Mouse (Mus musculus): ENCODE data around the gene Nup188.

Gene Nup188

DNA sequence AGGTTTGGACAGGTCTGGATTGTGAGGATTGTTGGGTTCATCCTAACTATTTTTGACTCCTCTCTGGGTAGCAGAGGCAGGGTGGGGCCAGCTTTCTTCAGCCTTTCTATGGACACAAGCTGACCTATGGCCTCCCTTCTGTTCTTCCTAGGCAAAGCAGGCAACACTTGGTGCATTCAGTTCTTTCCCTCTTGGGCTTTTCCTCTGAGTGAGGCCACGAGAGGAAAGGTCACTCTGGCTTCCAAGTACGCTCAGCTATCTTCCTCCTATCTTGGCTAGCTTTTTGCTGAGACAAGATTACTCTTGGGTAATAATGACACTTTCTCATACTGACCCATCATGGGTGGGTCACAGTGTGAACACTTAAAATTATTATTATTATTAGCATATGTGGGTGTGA lies 3.0 kb upstream of the Nup188 start:
- DNase-seq (ENCODE audit: extremely low spot score, low read depth, low spot score): no peak

DNA sequence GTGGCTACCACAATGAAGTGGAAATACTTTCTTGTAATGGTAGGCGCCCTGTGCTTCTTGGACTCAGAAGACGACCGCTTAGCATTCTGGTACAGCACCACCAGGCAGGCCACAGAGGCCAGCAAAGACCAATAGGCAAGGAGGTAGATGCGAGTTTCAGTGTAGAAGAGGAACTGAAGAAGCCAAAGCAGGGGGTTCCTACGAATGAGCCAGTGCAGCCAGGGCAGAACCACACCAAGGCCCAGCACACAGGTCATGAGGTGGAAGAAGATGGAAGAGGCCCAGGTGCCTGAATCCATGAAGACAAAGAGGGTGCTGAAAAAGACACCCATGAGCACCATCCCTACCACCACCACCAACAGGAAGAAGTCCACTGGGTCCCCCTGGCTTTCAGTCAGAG lies 1.2 kb upstream of the Nup188 start:
- DNase-seq (ENCODE audit: extremely low spot score, low read depth, low spot score): no peak

DNA sequence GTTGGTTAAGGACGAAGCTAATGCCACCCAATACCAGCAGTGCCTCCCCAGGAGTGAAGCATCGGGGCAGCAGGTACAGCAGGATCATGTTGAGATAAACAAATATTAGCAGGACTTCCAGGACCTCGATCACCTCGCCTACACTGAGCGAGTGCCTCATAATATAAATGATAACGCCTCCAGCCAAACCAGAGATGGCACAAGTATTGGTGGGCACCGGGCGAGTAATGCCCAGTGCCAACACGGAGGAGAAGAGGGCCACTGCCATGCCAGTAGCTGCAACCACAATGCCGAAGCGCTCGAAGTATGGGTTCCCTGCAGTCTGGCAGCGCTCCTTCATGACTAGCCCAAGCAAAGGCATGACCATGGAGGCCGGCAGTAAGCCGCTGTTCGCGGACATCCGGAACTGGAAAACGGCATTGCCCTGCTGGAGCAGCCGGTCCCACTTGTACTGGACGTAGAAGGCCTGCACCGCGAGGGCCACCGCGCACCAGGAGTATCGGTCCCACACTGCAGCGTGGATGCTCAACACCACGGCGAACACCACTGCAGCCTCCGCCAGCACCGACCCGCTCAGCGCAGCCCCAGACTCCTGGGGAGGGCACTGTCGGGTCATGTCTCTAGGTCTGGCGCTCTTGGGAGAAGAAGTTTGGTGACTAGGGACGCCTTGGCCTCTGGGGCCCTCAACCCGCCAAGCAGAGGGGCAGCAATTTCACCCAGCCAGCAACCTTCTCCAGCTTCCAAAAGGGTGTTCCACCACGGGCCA lies 598 bp upstream of the Nup188 start:
- no peak for DNase-seq (ENCODE audit: extremely low spot score, low read depth, low spot score)

DNA sequence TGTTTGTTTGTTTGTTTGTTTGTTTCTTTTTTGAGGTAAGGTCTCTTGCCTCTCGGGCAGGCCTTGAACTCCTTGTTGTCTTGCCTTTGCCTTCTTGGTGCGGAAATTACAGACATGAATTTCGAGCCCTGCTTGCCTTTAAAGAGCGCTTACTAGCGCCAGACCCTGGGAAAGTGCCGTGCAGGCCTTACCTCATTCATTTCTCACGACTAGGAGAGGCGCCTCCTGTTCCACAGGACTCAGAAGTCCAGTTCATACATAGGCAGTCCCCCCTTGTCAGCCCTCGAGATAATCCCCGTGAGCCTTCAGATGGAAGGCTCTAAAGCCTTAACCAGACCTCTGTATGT lies 803 bp downstream of the Nup188 start:
- no peak for DNase-seq (ENCODE audit: extremely low spot score, low read depth, low spot score)

DNA sequence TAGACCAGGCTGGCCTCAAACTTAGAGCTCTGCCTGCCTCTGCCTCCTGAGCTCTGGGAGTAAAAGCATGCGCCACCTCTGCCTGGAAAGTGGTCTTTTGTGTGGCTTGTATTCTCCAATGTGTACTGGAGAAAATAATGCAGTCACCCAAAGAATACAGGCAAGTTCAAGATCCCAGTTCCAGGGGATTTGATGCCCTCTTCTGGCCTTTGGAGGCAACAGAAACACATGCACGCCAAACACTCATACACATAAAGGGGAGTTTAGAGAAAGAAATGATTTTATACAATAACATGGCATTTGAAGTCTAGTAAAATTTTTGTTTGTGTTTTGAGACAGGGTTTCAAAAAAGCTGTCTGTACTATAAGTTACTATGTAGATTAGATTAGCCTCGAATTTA lies 13.3 kb downstream of the Nup188 start:
- no peak for DNase-seq (ENCODE audit: extremely low spot score, low read depth, low spot score)

DNA sequence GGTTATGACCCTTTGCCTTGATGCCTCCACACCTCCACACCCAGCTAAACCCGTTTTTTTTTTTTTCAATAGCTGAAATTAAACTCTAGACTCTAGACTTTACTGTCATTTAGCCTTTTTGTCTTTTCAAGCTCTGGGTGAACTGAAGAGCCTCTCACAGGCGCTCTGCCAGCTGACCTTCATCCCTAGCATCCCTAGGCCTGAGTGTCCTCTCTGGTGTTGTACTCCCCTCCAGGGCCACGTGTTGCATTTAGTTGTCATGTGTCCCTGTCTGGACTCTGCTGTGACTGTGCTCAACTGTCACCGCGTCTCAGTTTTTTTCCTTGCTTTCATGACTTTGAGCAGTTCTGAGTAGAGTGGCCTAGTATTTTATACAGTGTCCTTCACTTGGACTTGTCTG lies 13.8 kb downstream of the Nup188 start:
- no peak for DNase-seq (ENCODE audit: extremely low spot score, low read depth, low spot score)

DNA sequence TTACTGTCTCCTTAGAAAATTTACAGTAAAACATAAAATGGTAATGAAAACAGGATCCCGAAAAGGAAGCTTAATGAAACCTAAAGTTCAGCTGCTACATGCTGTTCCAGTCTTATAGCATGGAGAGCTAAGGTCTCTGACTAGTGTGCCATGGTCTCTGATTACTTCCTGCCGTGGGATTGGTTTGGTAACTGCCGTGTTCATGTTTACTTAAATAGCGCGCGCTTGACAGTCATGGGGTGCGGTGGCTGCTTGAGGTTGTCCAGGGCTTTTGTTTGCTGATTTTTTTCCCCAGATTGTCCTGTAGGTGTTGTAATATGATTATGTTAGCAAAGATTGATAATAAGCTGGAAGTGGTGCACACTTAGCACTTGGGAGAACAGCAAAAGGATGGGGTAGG lies 19.9 kb downstream of the Nup188 start:
- no peak for DNase-seq (ENCODE audit: extremely low spot score, low read depth, low spot score)

DNA sequence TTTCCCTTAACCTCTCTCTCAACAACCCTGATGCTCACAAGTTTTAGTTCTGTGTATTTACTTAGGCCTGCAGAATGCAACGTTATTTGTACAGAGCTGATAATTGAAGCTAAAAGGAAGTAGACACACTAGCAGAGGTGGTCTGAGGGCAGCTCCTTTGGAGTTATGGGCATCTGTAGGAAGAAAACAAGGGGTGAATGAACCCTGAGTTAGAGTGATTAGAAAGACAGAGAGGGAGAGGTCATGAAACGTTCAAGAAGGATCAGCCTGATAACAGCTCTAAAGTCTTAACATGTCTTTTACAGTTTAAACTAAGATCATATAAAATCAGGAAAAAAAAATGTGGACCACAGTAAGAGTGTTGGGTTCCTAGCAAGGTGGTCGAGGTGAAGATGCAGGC lies 23.2 kb downstream of the Nup188 start:
- DNase-seq (ENCODE audit: extremely low spot score, low read depth, low spot score): no peak

DNA sequence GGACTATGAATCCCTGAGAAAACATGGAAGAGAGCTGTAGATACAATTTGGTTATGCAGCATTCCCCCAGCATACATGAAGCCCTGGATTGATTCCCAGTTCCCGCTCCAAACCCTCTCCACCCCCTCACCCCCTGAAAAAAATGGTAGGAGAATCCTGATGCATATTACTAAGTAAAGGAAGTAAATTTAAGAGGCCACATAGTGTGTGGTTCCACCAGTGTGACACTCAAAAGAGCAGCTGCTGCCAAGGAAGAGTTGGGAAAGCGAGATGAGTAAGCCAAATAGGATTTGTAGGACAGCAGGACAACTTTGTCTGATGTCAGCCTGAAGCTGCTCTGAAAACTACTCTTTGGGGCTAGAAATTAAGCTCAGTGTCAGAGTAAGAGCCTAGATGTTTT lies 25.3 kb downstream of the Nup188 start:
- no peak for DNase-seq (ENCODE audit: extremely low spot score, low read depth, low spot score)

DNA sequence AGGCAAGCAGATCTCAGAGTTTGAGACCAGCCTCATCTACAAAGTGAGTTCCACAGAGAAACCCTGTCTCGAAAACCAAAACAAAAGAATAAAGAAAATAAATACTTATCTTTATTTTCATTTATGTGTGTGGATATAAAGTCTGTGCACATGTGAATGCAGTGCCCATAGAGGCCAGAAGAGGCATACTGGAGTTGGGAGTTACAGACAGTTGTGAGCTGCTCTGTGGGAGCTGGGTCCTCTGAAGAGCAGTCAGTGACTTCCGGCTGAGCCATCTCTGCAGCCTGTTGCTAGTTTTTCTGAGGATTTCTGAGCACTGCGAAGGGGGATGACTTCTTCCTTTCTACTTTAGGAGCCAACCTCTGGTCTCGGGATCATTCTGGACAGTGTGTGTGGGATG lies 29.9 kb downstream of the Nup188 start:
- no peak for DNase-seq (ENCODE audit: extremely low spot score, low read depth, low spot score)

DNA sequence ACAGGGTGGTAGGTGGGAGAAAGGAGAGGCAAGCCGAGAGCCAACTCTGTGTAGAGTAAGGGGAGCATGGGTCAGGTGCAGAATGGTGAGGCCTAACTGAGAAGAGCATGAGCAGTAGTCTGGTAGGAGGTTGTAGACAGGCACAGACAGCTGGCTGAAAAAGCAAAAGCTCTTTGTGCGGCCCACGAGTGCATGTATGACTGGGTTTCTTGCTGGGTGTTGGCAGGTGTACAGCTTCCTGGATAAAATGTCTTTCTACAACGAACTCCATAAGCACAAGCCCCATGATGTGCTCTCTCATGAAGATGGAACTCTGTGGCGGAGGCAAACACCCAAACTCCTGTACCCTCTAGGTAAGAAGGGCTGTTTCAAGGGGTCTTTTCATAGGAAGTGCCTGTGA lies 30.8 kb downstream of the Nup188 start:
- no peak for DNase-seq (ENCODE audit: extremely low spot score, low read depth, low spot score)

DNA sequence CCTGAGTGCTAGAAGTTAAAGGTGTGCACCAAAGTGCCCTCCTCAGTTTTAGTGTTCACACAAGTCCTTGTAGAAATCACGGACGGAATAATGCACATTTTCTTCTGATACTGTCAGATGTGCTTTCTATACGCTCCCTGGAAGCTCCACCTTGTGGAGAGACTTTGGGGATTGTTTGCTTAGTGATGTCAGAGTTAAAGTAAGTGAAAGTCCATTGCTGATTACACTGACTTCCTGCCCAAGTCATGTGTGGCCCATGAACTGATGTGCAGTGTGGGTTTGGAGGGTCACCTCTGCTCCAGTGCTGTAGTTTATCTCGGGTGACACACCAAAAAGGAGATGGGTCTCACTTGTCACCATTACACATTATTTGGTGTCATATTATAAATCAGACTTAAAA lies 33.1 kb downstream of the Nup188 start:
- no peak for DNase-seq (ENCODE audit: extremely low spot score, low read depth, low spot score)

DNA sequence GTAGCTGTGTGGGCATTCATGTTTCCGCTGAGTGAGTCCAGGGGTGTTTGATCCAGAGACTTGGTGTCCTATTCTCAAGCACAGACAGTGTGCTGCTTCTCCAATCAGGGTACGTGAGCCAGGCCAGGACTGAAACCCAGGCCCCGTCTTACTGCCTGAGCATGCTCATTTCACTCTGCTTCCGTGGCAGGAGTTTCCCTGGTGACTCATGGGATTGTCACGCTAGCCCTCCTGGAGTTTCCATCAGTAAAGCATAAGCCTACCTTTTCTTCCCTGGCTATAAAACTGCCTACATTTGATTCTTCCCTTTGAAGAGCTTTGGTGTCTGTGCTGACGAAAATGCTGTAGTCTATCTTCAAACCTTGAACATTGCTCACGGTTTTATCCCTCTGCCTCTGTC lies 36.9 kb downstream of the Nup188 start:
- DNase-seq (ENCODE audit: extremely low spot score, low read depth, low spot score): no peak

DNA sequence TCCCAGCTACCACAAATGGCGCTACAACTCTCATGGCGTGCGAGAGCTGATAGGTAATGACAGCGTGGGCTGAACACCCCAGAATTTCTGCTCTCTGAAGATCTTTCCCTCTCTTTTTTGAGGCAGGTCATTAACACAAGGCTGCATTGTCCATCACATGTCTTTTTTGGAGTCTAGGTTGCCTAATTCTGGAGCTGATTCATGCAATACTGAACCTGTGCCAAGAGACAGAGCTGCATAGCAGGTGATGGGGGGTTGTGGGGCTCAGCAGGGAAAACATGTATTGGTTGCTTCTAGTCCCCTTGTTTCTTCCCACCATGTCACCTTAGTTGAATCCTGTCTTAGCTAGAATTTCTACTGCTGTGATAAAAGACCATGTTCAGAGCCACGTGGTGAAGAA lies 39.1 kb downstream of the Nup188 start:
- no peak for DNase-seq (ENCODE audit: extremely low spot score, low read depth, low spot score)

DNA sequence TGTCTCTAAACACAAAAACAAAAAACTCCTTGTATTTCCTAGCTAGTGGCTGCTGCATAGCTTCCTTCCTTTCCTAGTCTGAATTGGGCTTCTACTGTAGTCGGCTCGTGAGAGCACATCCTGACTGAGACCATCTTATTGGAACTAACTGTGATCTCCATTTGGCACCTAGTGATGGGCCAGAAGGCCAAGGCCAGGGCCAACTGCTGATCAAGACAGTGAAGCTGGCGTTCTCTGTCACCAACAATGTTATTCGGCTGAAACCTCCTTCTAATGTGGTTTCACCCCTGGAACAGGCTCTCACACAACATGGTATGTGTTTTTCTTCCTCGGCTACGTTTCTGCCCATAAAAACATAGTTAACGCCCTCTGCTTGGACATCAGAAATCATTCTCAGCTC lies 41.1 kb downstream of the Nup188 start:
- DNase-seq (ENCODE audit: extremely low spot score, low read depth, low spot score): no peak

DNA sequence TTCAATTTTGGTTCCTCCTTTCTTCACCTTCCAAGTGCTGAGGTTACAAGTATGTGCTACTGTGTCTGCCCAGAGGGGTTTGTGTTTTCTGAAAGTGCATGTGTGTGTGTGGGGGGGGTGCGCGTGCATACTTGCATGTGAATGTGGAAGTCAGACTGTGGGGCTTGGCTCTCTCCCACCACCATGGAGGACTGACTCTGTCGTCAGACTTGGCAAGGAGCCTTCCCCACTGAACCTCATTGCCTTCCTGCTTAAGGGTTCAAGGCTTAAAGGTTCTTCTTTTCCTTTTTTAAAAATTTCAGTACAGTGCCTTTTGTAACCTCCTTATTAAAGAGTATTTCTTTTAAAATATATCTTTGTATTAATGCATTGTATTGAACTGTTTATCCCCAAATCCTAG lies 42.6 kb downstream of the Nup188 start:
- DNase-seq (ENCODE audit: extremely low spot score, low read depth, low spot score): no peak

DNA sequence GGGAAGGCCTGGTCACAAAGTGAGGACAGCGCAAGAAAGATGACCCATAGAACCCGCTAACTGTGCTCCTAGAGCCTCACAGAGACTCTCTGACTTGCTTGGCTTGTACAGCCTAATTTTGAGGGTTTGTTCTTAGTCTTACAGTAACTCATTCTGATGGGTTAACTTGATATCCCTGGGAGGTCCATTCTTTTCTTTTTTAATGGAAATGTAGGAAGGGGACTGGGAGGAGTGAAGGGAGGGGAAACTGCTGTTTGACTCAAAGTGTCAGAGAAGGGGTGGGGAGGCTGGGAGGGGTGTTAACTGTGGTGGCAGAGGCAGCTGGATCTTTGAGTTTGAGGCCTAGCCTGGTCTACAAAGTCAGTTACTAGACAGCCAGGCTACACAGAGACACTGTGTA lies 49.1 kb downstream of the Nup188 start:
- DNase-seq (ENCODE audit: extremely low spot score, low read depth, low spot score): no peak

DNA sequence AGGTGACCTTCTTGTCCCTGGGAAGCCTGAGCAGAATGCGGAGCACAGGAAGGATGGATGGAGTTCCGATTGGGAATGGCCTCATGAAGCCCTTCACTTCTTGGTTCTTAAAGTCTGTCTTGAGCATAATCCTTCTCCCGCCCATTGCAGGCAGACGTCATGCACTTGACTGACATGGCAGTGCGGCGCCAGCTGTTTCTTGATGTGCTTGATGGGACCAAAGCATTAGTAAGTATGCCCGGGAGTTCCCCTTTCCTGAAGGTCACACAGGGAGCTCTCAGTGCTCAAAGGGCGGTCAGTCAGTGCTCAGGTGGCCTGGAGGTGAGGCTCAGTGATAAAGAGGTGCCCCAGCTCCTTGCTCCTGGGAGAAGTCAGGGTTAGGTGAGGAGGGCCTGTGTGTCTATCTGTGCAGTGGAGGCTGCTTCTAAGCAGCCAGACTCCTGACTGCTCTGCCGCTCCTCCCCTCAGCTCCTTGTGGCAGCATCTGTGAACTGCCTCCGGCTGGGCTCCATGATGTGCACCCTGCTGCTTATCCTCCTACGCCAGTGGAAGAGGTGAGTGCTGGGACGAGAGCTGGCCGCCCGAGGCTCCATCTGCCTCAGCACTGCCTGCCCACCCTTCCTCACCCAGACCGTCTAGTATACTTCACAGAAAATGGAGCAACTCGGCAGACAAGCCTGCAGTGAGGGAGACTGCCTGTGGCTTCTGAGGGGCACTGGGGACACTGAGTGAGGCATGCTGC lies 50.1 kb downstream of the Nup188 start:
- DNase-seq (ENCODE audit: extremely low spot score, low read depth, low spot score): no peak

DNA sequence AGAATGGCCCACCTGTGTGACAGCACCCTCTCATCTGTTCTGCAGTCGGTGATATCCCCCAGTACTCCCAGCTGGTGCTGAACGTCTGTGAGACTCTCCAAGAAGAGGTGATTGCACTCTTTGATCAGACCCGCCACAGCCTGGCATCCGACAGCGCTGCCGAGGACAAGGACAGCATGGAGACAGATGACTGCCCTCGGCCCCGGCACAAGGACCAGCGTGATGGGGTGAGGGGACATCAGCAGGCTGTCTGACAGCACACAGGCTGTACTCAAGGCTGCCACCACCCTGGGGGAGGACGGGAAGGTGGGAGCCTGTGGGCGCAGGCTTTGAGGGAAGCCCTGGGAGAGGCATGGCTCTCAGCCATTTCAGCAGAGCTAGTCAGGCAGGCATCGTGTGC lies 51.0 kb downstream of the Nup188 start:
- no peak for DNase-seq (ENCODE audit: extremely low spot score, low read depth, low spot score)

DNA sequence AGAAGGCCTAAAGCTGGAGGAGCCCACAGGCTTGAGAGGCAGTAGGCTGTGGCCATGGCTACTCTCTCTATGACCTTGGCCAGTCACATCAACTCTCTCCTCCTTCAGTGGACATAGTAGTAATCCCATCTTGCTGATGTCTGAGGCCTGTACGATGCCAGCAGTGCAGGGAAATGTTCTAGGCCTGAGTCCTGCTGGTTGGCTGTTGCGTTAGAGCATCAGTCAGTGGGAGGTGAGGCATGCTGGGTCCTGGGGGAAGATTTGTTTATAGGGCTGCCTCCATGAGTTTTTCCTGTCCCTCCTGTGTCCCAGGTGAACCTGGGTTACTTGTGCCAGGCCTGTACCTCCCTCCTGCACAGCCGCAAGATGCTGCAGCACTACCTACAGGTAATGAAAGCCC lies 55.9 kb downstream of the Nup188 start:
- DNase-seq (ENCODE audit: extremely low spot score, low read depth, low spot score): no peak

DNA sequence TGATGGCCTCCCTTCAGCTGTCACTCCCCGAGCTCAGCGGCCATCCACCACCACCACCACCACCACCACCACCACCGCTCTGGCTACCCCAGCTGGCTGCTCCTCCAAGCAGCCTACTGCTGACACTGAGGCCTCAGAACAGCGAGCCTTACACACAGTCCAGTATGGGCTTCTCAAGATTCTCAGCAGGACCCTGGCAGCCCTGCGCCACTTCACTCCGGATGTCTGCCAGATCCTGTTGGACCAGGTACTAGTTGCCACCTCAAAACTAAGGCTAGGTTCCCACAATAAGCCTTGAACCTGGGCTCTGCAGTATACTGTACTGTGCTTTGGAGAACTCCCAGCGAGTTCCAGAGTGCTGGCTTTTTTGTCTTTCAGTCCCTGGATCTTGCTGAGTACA lies 56.3 kb downstream of the Nup188 start:
- DNase-seq (ENCODE audit: extremely low spot score, low read depth, low spot score): no peak

DNA sequence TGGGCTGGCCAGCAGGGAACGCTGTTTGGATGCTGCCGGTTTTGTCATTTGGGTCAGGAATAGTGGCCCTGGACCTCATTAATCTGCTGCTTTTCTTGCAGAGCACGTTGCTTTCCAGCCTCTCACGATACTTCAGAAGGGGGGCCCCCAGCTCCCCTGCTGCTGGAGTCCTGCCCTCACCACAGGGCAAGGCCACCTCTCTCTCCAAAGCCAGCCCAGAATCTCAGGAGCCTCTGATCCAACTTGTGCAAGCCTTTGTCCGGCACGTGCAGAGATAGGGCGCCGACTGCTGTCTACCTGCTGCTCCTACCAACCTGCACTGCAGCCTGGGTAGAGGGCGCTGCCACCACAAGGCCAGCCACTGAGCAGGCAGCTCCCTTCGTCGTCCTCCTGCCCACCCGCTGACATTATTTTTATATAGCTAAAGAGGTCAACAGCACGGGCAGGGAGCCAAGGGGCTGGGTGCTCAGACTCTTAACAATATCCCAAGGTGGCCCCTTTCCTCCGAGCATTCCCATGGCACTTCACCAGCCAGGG lies 57.5 kb downstream of the Nup188 start:
- DNase-seq (ENCODE audit: extremely low spot score, low read depth, low spot score): no peak

Data from hindlimb bud, embryonic 11.5 days (tissue).